Mouse (Mus musculus) embryonic facial prominence, embryonic 15.5 days (tissue): Measurements from ENCODE around the gene Rnft2. TPM values are rescaled to one million over a fixed set of nuclear protein-coding genes. Genes with fewer than 3 reads are reported as not detected.

Experiments used
- ATAC-seq: fragments of 200-750 bp; cut with Nextera tagmentation; 2 replicates; pipeline ENCODE4 v1.8.0; 2017; ENCODE audit warnings: low read depth, moderate TSS enrichment; ENCODE audit not compliant: insufficient number of reproducible peaks, low FRiP score, low TSS enrichment
- H3K27ac ChIP-seq: fragments of 300-500 bp; sonication (generic); replicated peaks from 2 replicates; pipeline ENCODE4 v1.5.1; 2015; ENCODE audit warnings: mild to moderate bottlenecking, inconsistent platforms
- H3K27me3 ChIP-seq: fragments of 300-500 bp; sonication (generic); 2 replicates; pipeline ENCODE4 v1.6.1; 2015; ENCODE audit warnings: inconsistent platforms
- H3K36me3 ChIP-seq: fragments of 300-500 bp; sonication (generic); 2 replicates; pipeline ENCODE4 v1.6.1; 2015; ENCODE audit warnings: mild to moderate bottlenecking, inconsistent platforms
- H3K4me1 ChIP-seq: fragments of 300-500 bp; sonication (generic); 2 replicates; pipeline ENCODE4 v1.6.1; 2015; ENCODE audit warnings: inconsistent platforms
- H3K4me2 ChIP-seq: fragments of 300-500 bp; sonication (generic); replicated peaks from 2 replicates; pipeline ENCODE4 v1.6.1; 2015; ENCODE audit warnings: mild to moderate bottlenecking, inconsistent platforms
- H3K4me3 ChIP-seq: fragments of 300-500 bp; sonication (generic); replicated peaks from 2 replicates; pipeline ENCODE4 v1.5.1; 2015; ENCODE audit warnings: mild to moderate bottlenecking, inconsistent platforms
- H3K9ac ChIP-seq: fragments of 300-500 bp; sonication (generic); 2 replicates; pipeline ENCODE4 v1.6.1; 2015; ENCODE audit warnings: inconsistent platforms
- H3K9me3 ChIP-seq: fragments of 300-500 bp; sonication (generic); replicated peaks from 2 replicates; pipeline ENCODE4 v1.6.1; 2016; ENCODE audit warnings: inconsistent platforms
- WGBS: fragments of 180-500 bp; shearing (Covaris S2); methylation state at CpG from one replicate; pipeline ENCODE4 v1.1.7; 2015; 5-methylcytosine and 5-hydroxymethylcytosine counted together
- polyA plus RNA-seq: library from polyadenylated mRNA; unstranded; fragments of >200 nt; fragmentation: Nextera tagmentation; extraction: Ambion mirVana; gene quantifications from 2 replicates; pipeline ENCODE4 v1.2.1, GENCODE M21; 2015

The Rnft2 gene
- 3.5 and 4.3 TPM in 2 replicates for polyA plus RNA-seq

- Histone ChIP-seq H3K9ac (peak within 1 kb of the TSS; percentile 75), H3K27ac (peak within 1 kb of the TSS; percentile 81), H3K27me3 (no peaks in the 10 kb centered on the region), H3K36me3 (peaks cover 30% of the 10 kb centered on the region), H3K4me1 (peaks cover 27% of the 10 kb centered on the region), H3K4me3 (peak within 1 kb of the TSS; percentile 85), H3K9me3 (no peaks in the 10 kb centered on the region), H3K4me2 (peak within 1 kb of the TSS; percentile 87)
- ATAC-seq = peak; percentile 100
- WGBS = under 1% methylated on average over 68 of the region's 68 CpGs
Measured at GRCm38 (mm10) chr5:118244606-118245443, at the start of gene Rnft2, which contains the start of gene 2410131K14Rik. Gene Rnft2, minus strand, starts transcription at chr5:118245116. Gene 2410131K14Rik, plus strand, starts transcription at chr5:118245227.

- H3K4me1 ChIP-seq = peaks cover 45% of the 10 kb centered on the region
- peak overlapping the region; percentile 28 for H3K4me3 ChIP-seq
- peak overlapping the region; percentile 42 for H3K4me2 ChIP-seq
- ATAC-seq = peak; percentile 95
- H3K36me3 ChIP-seq = no peaks in the 10 kb centered on the region
- H3K27ac ChIP-seq = peak overlapping the region; percentile 92
- WGBS = 11% methylated on average over 23 of the region's 23 CpGs
- no peak overlapping the region for H3K9ac ChIP-seq
- H3K27me3 ChIP-seq = no peaks in the 10 kb centered on the region
- no peaks in the 10 kb centered on the region for H3K9me3 ChIP-seq
Measured at GRCm38 (mm10) chr5:118294086-118294864, 49.4 kb upstream of the Rnft2 start.

- no peak overlapping the region for H3K27ac ChIP-seq
- H3K4me3 ChIP-seq = no peak overlapping the region
- ATAC-seq = no peak
- no peak overlapping the region for H3K4me2 ChIP-seq
- H3K9me3 ChIP-seq = no peaks in the 10 kb centered on the region
- WGBS = 55% methylated on average over 4 of the region's 4 CpGs
- no peaks in the 10 kb centered on the region for H3K36me3 ChIP-seq
- no peaks in the 10 kb centered on the region for H3K27me3 ChIP-seq
- H3K4me1 ChIP-seq = peaks cover 35% of the 10 kb centered on the region
- H3K9ac ChIP-seq = no peak overlapping the region
Measured at GRCm38 (mm10) chr5:118292476-118292875, 47.6 kb upstream of the Rnft2 start.

DNA sequence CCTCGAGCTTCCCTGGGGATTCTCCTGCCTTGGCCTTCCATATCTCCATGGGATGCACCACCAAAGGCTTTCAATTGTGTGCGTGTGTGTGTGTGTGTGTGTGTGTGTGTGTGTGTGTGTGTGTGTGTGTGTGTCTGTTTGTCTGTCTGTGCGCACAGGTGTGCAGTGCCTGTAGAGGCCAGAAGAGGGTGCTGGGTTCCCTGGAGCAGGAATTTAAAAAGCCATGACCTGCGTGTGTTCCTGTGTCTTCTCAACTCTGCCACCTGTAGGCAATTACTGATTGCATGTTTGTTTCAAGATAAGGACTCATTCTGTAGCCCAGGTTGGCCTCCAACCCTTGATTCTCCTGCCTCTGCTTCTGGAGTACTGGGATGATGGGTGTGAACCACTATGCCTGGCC lies 46.5 kb upstream of the Rnft2 start:
- Histone ChIP-seq H3K9ac (no peak overlapping the region), H3K4me3 (no peak overlapping the region), H3K27me3 (no peaks in the 10 kb centered on the region), H3K4me2 (no peak overlapping the region), H3K9me3 (no peaks in the 10 kb centered on the region), H3K36me3 (no peaks in the 10 kb centered on the region), H3K27ac (no peak overlapping the region), H3K4me1 (peaks cover 31% of the 10 kb centered on the region)
- WGBS = 83% methylated on average over 4 of the region's 4 CpGs
- ATAC-seq = no peak

GRCm38 (mm10) chr5:118277741-118278495 lies 33.0 kb upstream of the Rnft2 start:
- H3K27ac ChIP-seq = no peak overlapping the region
- ATAC-seq = no peak
- H3K27me3 ChIP-seq = peaks cover 2% of the 10 kb centered on the region; the same call in 1 of the 2 replicates
- H3K9me3 ChIP-seq = no peaks in the 10 kb centered on the region
- H3K4me2 ChIP-seq = no peak overlapping the region
- no peak overlapping the region for H3K4me3 ChIP-seq
- H3K9ac ChIP-seq = no peak overlapping the region
- WGBS = 84% methylated on average over 18 of the region's 18 CpGs
- H3K36me3 ChIP-seq = no peaks in the 10 kb centered on the region
- peaks cover 18% of the 10 kb centered on the region for H3K4me1 ChIP-seq

GRCm38 (mm10) chr5:118276711-118277110 lies 31.8 kb upstream of the Rnft2 start:
- H3K4me2 ChIP-seq = no peak overlapping the region
- no peak overlapping the region for H3K27ac ChIP-seq
- H3K9me3 ChIP-seq = no peaks in the 10 kb centered on the region
- no peaks in the 10 kb centered on the region for H3K36me3 ChIP-seq
- H3K9ac ChIP-seq = no peak overlapping the region
- no peak for ATAC-seq
- H3K27me3 ChIP-seq = peaks cover 7% of the 10 kb centered on the region; the same call in 1 of the 2 replicates
- H3K4me3 ChIP-seq = no peak overlapping the region
- WGBS = 28% methylated on average over 8 of the region's 8 CpGs
- peaks cover 18% of the 10 kb centered on the region for H3K4me1 ChIP-seq

GRCm38 (mm10) chr5:118276281-118276680 lies 31.4 kb upstream of the Rnft2 start:
- peaks cover 8% of the 10 kb centered on the region; the same call in 1 of the 2 replicates for H3K27me3 ChIP-seq
- no peak overlapping the region for H3K9ac ChIP-seq
- H3K27ac ChIP-seq = no peak overlapping the region
- no peak overlapping the region for H3K4me2 ChIP-seq
- WGBS = 50% methylated on average over 7 of the region's 7 CpGs
- H3K36me3 ChIP-seq = no peaks in the 10 kb centered on the region
- ATAC-seq = no peak; the same call in 1 of the 2 replicates
- peaks cover 18% of the 10 kb centered on the region for H3K4me1 ChIP-seq
- no peak overlapping the region for H3K4me3 ChIP-seq
- no peaks in the 10 kb centered on the region for H3K9me3 ChIP-seq

DNA sequence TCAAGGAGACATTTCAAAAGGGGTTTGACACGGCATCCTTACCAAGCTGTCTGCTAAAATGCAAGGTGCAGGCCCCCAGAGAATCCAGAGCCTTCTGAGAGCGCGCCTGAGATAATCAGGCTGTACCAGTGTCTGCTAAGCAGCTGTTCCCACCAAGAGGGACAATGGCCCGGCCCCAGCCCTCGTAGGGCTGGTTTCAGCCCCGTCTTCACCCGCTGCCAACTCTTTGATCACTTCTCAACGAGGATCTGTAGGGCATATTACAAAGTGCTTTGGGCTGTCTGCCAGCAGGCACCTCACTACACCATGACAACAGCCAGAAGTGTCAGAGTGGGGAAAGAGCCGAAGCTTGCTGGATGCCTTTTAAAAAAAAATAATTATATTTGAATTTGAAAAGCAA lies 29.6 kb upstream of the Rnft2 start:
- H3K27ac ChIP-seq = no peak overlapping the region
- H3K27me3 ChIP-seq = peaks cover 10% of the 10 kb centered on the region; the same call in 1 of the 2 replicates
- peaks cover 18% of the 10 kb centered on the region for H3K4me1 ChIP-seq
- 13% methylated on average over 9 of the region's 9 CpGs for WGBS
- no peaks in the 10 kb centered on the region for H3K9me3 ChIP-seq
- no peak overlapping the region for H3K9ac ChIP-seq
- no peak overlapping the region for H3K4me3 ChIP-seq
- ATAC-seq = no peak
- H3K4me2 ChIP-seq = peak overlapping the region; percentile 12; the same call in 1 of the 2 replicates
- H3K36me3 ChIP-seq = no peaks in the 10 kb centered on the region

- WGBS = 59% methylated on average over 7 of the region's 7 CpGs
- Histone ChIP-seq H3K9me3 (no peaks in the 10 kb centered on the region), H3K36me3 (no peaks in the 10 kb centered on the region), H3K4me2 (no peak overlapping the region), H3K9ac (no peak overlapping the region), H3K4me3 (no peak overlapping the region), H3K4me1 (peaks cover 22% of the 10 kb centered on the region), H3K27me3 (peaks cover 10% of the 10 kb centered on the region; the same call in 1 of the 2 replicates), H3K27ac (no peak overlapping the region)
- ATAC-seq = no peak
Measured at GRCm38 (mm10) chr5:118273446-118273845, 28.5 kb upstream of the Rnft2 start.

- Histone ChIP-seq H3K4me2 (no peak overlapping the region), H3K27ac (no peak overlapping the region), H3K27me3 (peaks cover 10% of the 10 kb centered on the region; the same call in 1 of the 2 replicates), H3K4me3 (no peak overlapping the region), H3K4me1 (peaks cover 22% of the 10 kb centered on the region), H3K9me3 (no peaks in the 10 kb centered on the region), H3K9ac (no peak overlapping the region), H3K36me3 (no peaks in the 10 kb centered on the region)
- 64% methylated on average over 10 of the region's 10 CpGs for WGBS
- no peak for ATAC-seq
Measured at GRCm38 (mm10) chr5:118271449-118272110, 26.7 kb upstream of the Rnft2 start.
